Mouse (Mus musculus) brain, embryonic 14.5 days (tissue): ENCODE data around the gene Batf3. TPM values are rescaled to one million over a fixed set of nuclear protein-coding genes. Genes with fewer than 3 reads are reported as not detected.

Experiments
- DNase-seq: peaks from one replicate; pipeline ENCODE4 v3.0.0-alpha.2; 2011; ENCODE audit warnings: low read depth
- CTCF ChIP-seq: fragments of 200-500 bp; IDR thresholded peaks from 2 replicates; pipeline ENCODE4 v1.5.1; 2012; ENCODE audit warnings: inconsistent platforms, mild to moderate bottlenecking, moderate library complexity, borderline replicate concordance; ENCODE audit not compliant: insufficient read depth, insufficient read length; ENCODE audit errors: extremely low read depth
- POLR2A ChIP-seq: fragments of 200-500 bp; IDR thresholded peaks from 2 replicates; pipeline ENCODE4 v1.6.1; 2012; ENCODE audit warnings: mild to moderate bottlenecking, inconsistent platforms, borderline replicate concordance; ENCODE audit not compliant: poor library complexity, insufficient read depth, insufficient read length, severe bottlenecking; ENCODE audit errors: extremely low read depth
- polyA plus RNA-seq: library from polyadenylated mRNA; depleted of rRNA; stranded (reverse); fragments of >200 nt; gene quantifications from 2 replicates; pipeline ENCODE4 v1.2.3, GENCODE M21; 2012

Gene Batf3
- polyA plus RNA-seq, 1 experiment, result 1.6 TPM

- TF ChIP-seq CTCF (no peak), POLR2A (no peak)
- no peak for DNase-seq
These were observed 26.0 kb upstream of the Batf3 start for GRCm38 (mm10) chr1:191071613-191072012.

DNA sequence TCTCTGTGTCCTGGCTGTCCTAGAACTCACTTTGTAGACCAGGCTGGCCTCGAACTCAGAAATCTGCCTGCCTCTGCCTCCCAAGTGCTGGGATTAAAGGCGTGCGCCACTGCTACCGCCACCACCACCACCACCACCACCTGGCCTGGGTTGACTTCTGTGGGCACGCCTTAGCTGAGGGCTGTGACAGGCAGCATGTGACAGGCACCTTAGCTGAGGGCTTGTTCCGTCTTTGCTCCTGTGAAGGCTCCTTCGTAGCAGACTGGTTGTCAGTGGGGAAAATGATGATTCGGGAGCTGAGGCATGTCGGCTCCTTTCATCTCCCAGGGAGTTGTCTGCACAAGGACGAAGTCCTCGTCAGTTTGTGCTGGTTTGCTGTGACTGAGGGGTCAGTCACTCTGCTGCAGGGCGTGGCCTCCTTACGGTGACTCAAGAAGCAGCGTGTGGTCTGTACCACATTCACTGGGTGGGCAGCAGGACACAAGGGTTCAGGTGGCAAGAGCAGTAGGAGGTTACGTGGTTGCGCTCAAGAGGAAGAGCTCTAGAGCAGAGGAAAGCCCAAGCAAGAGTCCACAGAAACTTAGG, 25.2 kb upstream of the Batf3 start:
- DNase-seq, result no peak
- TF ChIP-seq CTCF, result no peak
- TF ChIP-seq POLR2A, result no peak

DNA sequence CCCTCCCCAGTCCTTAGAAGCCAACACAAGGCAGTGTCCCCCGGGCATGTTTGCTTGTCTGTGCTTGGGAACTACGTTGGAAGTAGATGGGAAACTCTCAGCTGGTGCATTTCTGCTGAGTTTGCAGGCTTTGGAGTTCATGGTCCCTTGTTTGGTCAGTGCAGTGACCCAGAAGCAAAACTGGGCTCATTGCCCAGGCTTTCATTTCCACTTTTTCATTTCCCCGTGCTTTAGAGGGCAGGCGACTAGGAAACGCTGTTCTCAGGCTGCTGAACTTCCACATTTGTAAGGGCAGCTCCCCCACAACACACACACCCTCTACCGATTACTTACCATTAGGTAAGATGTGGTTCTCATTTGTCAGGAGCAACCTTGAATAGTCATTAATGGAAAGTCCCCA, 24.6 kb upstream of the Batf3 start:
- DNase-seq, result peak; percentile 31
- TF ChIP-seq POLR2A, result no peak
- TF ChIP-seq CTCF, result no peak

GRCm38 (mm10) chr1:191073486-191073885, 24.2 kb upstream of the Batf3 start:
- DNase-seq, result no peak
- TF ChIP-seq CTCF, result no peak
- no peak for TF ChIP-seq POLR2A

GRCm38 (mm10) chr1:191075199-191075883, 22.3 kb upstream of the Batf3 start:
- TF ChIP-seq CTCF, result peak; percentile 81; the same call in 1 of the 2 replicates
- TF ChIP-seq POLR2A, result no peak
- DNase-seq, result peak; percentile 84

GRCm38 (mm10) chr1:191083230-191083629, 14.4 kb upstream of the Batf3 start:
- TF ChIP-seq CTCF (no peak), POLR2A (no peak)
- no peak for DNase-seq

DNA sequence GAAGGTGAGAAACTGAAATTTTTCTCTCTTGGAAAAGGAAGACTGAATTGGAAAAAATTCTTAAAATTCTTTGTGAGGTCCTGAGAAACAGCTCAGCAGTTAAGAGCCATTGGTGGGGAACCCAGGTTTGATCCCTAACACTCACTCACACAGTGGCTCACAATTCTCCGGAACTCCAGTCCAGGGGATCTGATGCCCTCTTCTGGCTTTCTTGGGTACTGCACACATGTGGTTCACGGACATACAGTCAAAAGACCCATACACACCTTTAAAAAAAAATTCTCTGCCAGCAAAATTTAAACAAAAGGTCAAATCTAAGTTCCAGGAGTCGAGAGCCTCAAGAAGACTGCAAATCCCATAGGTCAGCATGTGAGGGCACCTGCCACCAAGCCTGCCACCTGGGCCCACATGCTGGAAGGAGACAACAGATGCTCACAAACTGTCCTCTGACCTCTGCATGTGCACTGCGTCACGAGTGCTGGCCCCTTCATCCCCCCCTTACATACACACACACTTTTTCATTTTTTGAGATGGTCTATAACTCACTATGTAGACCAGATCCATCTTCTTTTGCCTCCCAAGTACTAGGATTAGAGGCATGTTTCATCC, 12.6 kb upstream of the Batf3 start:
- peak; percentile 37 for DNase-seq
- no peak for TF ChIP-seq POLR2A
- peak; percentile 68 for TF ChIP-seq CTCF

DNA sequence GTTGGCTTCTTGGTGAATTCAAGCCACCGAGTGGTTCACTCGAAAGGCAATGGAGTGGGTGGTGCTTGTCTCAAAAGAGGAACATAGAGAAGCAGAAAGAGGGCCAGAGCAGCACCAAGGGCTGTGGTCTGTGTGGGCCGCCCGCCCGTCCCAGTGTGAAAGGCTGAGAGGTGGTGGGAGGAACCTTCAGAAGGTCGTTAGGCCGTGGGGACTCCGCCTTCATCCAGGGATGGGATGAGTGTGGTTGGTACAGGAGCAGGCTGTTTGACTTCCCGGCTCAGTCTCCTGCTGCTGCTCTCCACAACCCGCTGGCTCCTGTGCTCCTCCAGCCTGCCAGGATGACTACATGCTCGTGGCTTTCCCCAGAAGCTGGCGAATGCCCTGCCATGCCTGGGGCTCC, 12.1 kb upstream of the Batf3 start:
- DNase-seq, result no peak
- TF ChIP-seq POLR2A (no peak), CTCF (no peak)

DNA sequence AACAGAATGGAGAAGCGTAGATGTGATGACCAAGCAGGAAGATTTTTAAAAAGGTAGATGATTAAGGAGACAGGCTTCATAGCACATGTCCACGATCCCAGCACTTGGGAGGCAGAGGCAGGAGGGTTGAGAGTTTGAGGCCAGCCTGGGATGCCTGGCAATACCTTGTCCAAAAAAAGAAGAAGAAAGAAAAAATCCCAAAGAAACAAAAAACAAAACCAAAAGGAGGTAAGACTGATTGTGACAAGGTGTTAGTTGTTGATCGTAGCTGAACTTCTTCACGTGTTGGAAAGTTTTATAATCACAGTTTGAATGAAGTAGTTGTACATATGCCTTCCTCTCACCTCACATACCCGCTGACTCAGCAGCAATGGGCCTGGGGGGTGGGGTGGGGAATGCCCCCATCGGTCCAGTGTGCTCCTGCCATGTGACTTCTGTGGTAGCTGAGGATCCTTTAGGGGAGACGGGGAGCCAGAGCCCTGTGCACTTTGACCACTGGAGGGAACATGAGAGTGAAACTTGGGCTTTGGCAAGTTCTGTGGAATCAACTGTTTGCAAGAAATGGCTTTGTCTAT, 11.3 kb upstream of the Batf3 start:
- DNase-seq, result no peak
- TF ChIP-seq POLR2A (no peak), CTCF (no peak)

- TF ChIP-seq CTCF (no peak), POLR2A (no peak)
- DNase-seq, result no peak
These were observed 10.7 kb upstream of the Batf3 start for GRCm38 (mm10) chr1:191086960-191087359.

- no peak for DNase-seq
- TF ChIP-seq CTCF (no peak), POLR2A (no peak)
These were observed 9.7 kb upstream of the Batf3 start for GRCm38 (mm10) chr1:191087955-191088354.

DNA sequence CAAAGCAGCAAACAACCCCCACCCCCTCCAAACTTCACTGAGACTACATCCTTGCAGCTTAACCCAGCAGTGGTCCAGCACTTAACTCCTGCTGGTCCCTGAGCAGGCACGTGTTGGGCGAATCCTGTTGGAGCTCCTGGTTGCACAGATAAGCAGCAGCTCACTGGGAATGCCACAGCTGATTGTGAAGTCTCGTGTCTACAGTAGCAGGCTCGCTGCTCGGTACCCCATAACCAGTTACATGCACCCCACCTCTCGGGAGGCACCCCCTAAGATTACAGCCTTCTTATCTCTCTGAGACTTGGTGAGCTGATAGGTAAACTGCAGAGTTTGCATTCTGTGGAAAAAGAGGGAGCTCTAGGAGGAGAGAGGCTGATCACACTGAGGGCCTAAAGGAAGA, 8.3 kb upstream of the Batf3 start:
- DNase-seq, result no peak
- TF ChIP-seq POLR2A (no peak), CTCF (no peak)

DNA sequence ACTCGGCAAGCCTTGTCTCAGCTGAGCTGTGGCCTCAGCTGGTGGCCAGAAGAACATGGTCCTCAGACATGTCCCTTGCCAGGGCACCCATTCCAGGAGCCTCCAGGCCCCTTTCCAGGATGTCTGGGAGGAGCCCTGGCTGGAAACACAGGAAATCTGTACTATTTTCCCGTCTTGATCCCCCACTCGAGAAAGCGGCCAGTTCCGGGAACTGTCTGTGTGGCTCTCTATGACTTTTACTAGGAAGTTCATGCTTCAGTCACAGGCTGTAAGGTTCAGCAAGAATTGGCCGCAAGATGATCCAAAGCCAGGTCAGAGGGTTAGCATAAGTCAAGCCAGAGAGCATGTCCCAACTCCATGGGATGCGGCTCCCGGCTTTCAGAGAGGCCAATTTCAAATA, 5.6 kb upstream of the Batf3 start:
- no peak for DNase-seq
- TF ChIP-seq POLR2A (no peak), CTCF (no peak)
